Mouse (Mus musculus) C2C12 (cell line): ENCODE measurements around the gene Cd47.

Experiments
- CTCF ChIP-seq: IDR thresholded peaks from one replicate; pipeline ENCODE4 v1.5.1; 2011; ENCODE audit not compliant: control insufficient read depth, insufficient read depth, insufficient read length
- MAX ChIP-seq: IDR thresholded peaks from one replicate; pipeline ENCODE4 v1.6.1; 2011; ENCODE audit warnings: mild to moderate bottlenecking, control low read depth
- MYOG ChIP-seq: IDR thresholded peaks from one replicate; pipeline ENCODE4 v1.6.1; 2011; ENCODE audit not compliant: control insufficient read depth, insufficient read length; ENCODE audit errors: extremely low read depth
- USF1 ChIP-seq: IDR thresholded peaks from one replicate; pipeline ENCODE4 v1.6.1; 2011; ENCODE audit warnings: low read depth, mild to moderate bottlenecking, control low read depth, moderate library complexity

GRCm38 (mm10) chr16:49814419-49814818 lies 14.1 kb downstream of the Cd47 start:
- no peak for TF ChIP-seq MYOG
- no peak for TF ChIP-seq CTCF
- TF ChIP-seq MAX: no peak
- no peak for TF ChIP-seq USF1
